Mouse (Mus musculus) heart, embryonic 11.5 days (tissue): Measurements from ENCODE around the gene C2cd3. TPM values are rescaled to one million over a fixed set of nuclear protein-coding genes. Genes with fewer than 3 reads are reported as not detected.
A peak's percentile ranks its signal among the peaks of the same experiment; 100 is the strongest.

Experiments
- ATAC-seq: fragments of 200-750 bp; cut with Nextera tagmentation; replicated peaks from 2 replicates; pipeline ENCODE4 v1.8.0; 2017; ENCODE audit warnings: moderate library complexity; ENCODE audit not compliant: insufficient number of reproducible peaks, low FRiP score, low TSS enrichment
- H3K27ac ChIP-seq: fragments of 300-500 bp; sonication (generic); 2 replicates; pipeline ENCODE4 v1.5.1; 2014; ENCODE audit warnings: mild to moderate bottlenecking, low read depth, low read length
- H3K27me3 ChIP-seq: fragments of 300-500 bp; sonication (generic); 2 replicates; pipeline ENCODE4 v1.6.1; 2014; ENCODE audit warnings: mild to moderate bottlenecking, low read length, mixed read lengths; ENCODE audit not compliant: control insufficient read depth, insufficient read depth
- H3K36me3 ChIP-seq: fragments of 300-500 bp; sonication (generic); 2 replicates; pipeline ENCODE4 v1.6.1; 2014; ENCODE audit warnings: mild to moderate bottlenecking, low read length, moderate library complexity, mixed read lengths; ENCODE audit not compliant: control insufficient read depth, insufficient read depth
- H3K4me1 ChIP-seq: fragments of 300-500 bp; sonication (generic); 2 replicates; pipeline ENCODE4 v1.6.1; 2014; ENCODE audit warnings: low read length; ENCODE audit not compliant: control insufficient read depth, insufficient read depth
- H3K4me2 ChIP-seq: fragments of 300-500 bp; sonication (generic); 2 replicates; pipeline ENCODE4 v1.6.1; 2014; ENCODE audit warnings: mild to moderate bottlenecking, moderate library complexity
- H3K4me3 ChIP-seq: fragments of 300-500 bp; sonication (generic); 2 replicates; pipeline ENCODE4 v1.5.1; 2014; ENCODE audit warnings: low read depth, low read length
- H3K9ac ChIP-seq: fragments of 300-500 bp; sonication (generic); 2 replicates; pipeline ENCODE4 v1.6.1; 2014; ENCODE audit warnings: mild to moderate bottlenecking, low read depth, low read length, moderate library complexity
- H3K9me3 ChIP-seq: fragments of 300-500 bp; sonication (generic); replicated peaks from 2 replicates; pipeline ENCODE4 v1.6.1; 2016; ENCODE audit warnings: low read length; ENCODE audit not compliant: control insufficient read depth
- WGBS: fragments of 180-500 bp; shearing (Covaris S2); extraction: QIAGEN DNeasy Blood & Tissue Kit; methylation state at CpG from one replicate; pipeline ENCODE4 v1.1.7; 2014; ENCODE audit not compliant: insufficient replicate concordance; 5-methylcytosine and 5-hydroxymethylcytosine counted together
- polyA plus RNA-seq: library from polyadenylated mRNA; unstranded; fragments of >200 nt; fragmentation: Nextera tagmentation; extraction: Ambion mirVana; gene quantifications from 2 replicates; pipeline ENCODE4 v1.2.1, GENCODE M21; 2014

The C2cd3 gene
- polyA plus RNA-seq, 1 experiment from 2014 or later = 22.7 TPM

DNA sequence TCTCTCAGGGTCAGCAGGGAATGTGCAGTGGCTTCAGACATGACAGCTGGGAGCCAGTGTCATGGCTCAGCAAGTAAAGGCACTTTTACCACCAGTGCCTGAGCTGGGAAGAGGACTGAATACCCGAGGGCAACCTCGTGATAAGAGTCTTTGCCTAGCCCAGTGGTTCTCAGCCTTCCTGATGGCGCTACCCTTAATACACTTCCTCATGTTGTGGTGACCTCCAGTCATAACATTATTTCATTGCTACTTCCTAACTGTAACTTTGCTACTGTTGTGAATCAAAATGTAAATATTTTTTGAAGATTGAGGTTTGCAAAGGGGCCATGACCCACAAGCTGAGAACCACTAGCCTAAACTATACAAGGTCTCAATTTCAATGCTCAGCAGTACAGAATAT lies 136.6 kb downstream of the C2cd3 start:
- no peaks in the 10 kb centered on the region for H3K27me3 ChIP-seq
- H3K4me2 ChIP-seq = no peak overlapping the region
- no peak overlapping the region for H3K27ac ChIP-seq
- H3K4me3 ChIP-seq = no peak overlapping the region
- no peaks in the 10 kb centered on the region for H3K4me1 ChIP-seq
- no peaks in the 10 kb centered on the region for H3K9me3 ChIP-seq
- H3K36me3 ChIP-seq = no peaks in the 10 kb centered on the region
- H3K9ac ChIP-seq = no peak overlapping the region
- 46% methylated on average over 3 of the region's 3 CpGs for WGBS
- no peak for ATAC-seq

DNA sequence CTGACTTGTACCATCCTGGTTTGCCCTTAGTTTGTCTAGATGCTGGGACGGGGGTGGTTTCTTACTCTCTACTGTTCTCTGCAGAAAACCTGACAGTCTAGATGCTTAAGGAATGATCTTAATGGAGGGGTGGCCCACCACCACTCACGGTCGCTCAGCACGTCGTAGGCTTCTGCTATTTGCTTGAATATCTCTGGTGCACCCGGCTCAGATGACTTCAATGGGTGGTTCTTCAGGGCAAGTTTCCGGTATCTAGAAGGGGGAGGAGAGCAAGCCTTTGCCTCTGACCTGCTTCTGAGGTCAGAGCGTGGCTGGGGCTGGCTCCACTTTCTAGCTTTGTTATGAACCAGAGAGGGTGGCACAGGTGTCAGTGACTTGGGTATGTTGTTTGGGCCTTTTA lies 139.6 kb downstream of the C2cd3 start:
- Histone ChIP-seq H3K9ac (no peak overlapping the region), H3K36me3 (no peaks in the 10 kb centered on the region), H3K9me3 (no peaks in the 10 kb centered on the region), H3K4me2 (no peak overlapping the region), H3K4me3 (no peak overlapping the region), H3K27ac (no peak overlapping the region), H3K4me1 (no peaks in the 10 kb centered on the region), H3K27me3 (no peaks in the 10 kb centered on the region)
- WGBS = 57% methylated on average over 8 of the region's 8 CpGs
- no peak for ATAC-seq

DNA sequence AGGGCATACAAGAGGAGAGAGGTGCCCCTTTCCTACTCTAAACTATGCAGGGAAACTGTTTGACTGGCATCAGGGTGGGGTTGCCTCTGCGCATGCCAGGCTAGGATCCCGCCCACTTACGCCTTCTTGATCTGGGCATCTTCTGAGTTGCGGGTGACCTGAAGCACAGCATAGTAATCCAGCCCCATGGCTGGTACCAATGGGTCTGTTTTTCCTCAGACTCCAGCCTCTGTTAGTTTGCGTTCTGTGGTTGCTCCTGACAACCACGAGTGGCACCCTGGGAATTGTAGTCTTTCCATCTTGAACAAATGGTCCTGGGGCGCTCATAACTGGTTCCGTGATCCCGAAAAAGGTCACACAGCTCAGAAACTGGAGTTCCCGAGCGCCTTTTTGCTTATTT lies 142.5 kb downstream of the C2cd3 start, which contains the start of gene Dnajb13:
Dnajb13 (minus strand) TSS at position 388 of the 400 bp plus-strand sequence.
- Histone ChIP-seq H3K27me3 (no peaks in the 10 kb centered on the region), H3K4me2 (0 out of 2 replicates have a peak within 1 kb of the TSS, but pooled peaks have one; percentile 9), H3K27ac (no peak within 1 kb of the TSS), H3K36me3 (no peaks in the 10 kb centered on the region), H3K9me3 (no peaks in the 10 kb centered on the region), H3K4me3 (no peak within 1 kb of the TSS), H3K9ac (no peak within 1 kb of the TSS), H3K4me1 (no peaks in the 10 kb centered on the region)
- no peak for ATAC-seq
- WGBS = 47% methylated on average over 11 of the region's 11 CpGs

Other genes with a start within 250 kb of the C2cd3 start
- 12.8 and 17.3 TPM in 2 replicates for gene Lipt2, start 213.0 kb upstream of the C2cd3 start, polyA plus RNA-seq
- 5.7 and 5.9 TPM in 2 replicates for gene Kcne3, start 195.7 kb upstream of the C2cd3 start, polyA plus RNA-seq
- 2.2 and 2.6 TPM in 2 replicates for gene Pgm2l1, start 144.8 kb upstream of the C2cd3 start, polyA plus RNA-seq
- 16.2 and 17.5 TPM in 2 replicates for gene P4ha3, start 86.7 kb upstream of the C2cd3 start, polyA plus RNA-seq
- 56.4 and 62.2 TPM in 2 replicates for gene Ppme1, start 74 bp downstream of the C2cd3 start, polyA plus RNA-seq
- gene Ucp3, start 100.8 kb downstream of the C2cd3 start, polyA plus RNA-seq = not detected in 2 replicates
- gene Ucp2, start 121.1 kb downstream of the C2cd3 start, polyA plus RNA-seq = 216 and 245 TPM in 2 replicates
- 0.19 and 0.21 TPM in 2 replicates for gene Dnajb13, start 142.7 kb downstream of the C2cd3 start, polyA plus RNA-seq
- gene Coa4, start 164.8 kb downstream of the C2cd3 start, polyA plus RNA-seq = 24.4 and 27.0 TPM in 2 replicates
- gene Rab6a, start 235.2 kb downstream of the C2cd3 start, polyA plus RNA-seq = 115 and 128 TPM in 2 replicates
- 76.9 and 77.3 TPM in 2 replicates for gene Mrpl48, start 236.1 kb downstream of the C2cd3 start, polyA plus RNA-seq